Mouse (Mus musculus) hindbrain, embryonic 13.5 days (tissue): ENCODE data around the gene Gpr182. TPM values are rescaled to one million over a fixed set of nuclear protein-coding genes. Genes with fewer than 3 reads are reported as not detected.

Source experiments
- ATAC-seq: fragments of 200-750 bp; cut with Nextera tagmentation; 2 replicates; pipeline ENCODE4 v1.8.0; 2017; ENCODE audit warnings: moderate TSS enrichment; ENCODE audit not compliant: low FRiP score
- H3K27ac ChIP-seq: fragments of 300-500 bp; sonication (generic); 2 replicates; pipeline ENCODE4 v1.5.1; 2015; ENCODE audit warnings: inconsistent platforms, mild to moderate bottlenecking, moderate library complexity
- H3K27me3 ChIP-seq: fragments of 300-500 bp; sonication (generic); 2 replicates; pipeline ENCODE4 v1.6.1; 2015; ENCODE audit warnings: mild to moderate bottlenecking, inconsistent platforms
- H3K36me3 ChIP-seq: fragments of 300-500 bp; sonication (generic); 2 replicates; pipeline ENCODE4 v1.6.1; 2015; ENCODE audit warnings: mild to moderate bottlenecking, inconsistent platforms
- H3K4me1 ChIP-seq: fragments of 300-500 bp; sonication (generic); replicated peaks from 2 replicates; pipeline ENCODE4 v1.6.1; 2015; ENCODE audit warnings: inconsistent platforms
- H3K4me2 ChIP-seq: fragments of 300-500 bp; sonication (generic); 2 replicates; pipeline ENCODE4 v1.6.1; 2015; ENCODE audit warnings: inconsistent platforms, mild to moderate bottlenecking, moderate library complexity
- H3K4me3 ChIP-seq: fragments of 300-500 bp; sonication (generic); 2 replicates; pipeline ENCODE4 v1.5.1; 2015; ENCODE audit warnings: mild to moderate bottlenecking, inconsistent platforms
- H3K9ac ChIP-seq: fragments of 300-500 bp; sonication (generic); 2 replicates; pipeline ENCODE4 v1.6.1; 2015; ENCODE audit warnings: mild to moderate bottlenecking, inconsistent platforms
- H3K9me3 ChIP-seq: fragments of 300-500 bp; sonication (generic); 2 replicates; pipeline ENCODE4 v1.6.1; 2016; ENCODE audit warnings: inconsistent platforms
- WGBS: fragments of 180-500 bp; shearing (Covaris S2); methylation state at CpG from one replicate; pipeline ENCODE4 v1.1.7; 2015; 5-methylcytosine and 5-hydroxymethylcytosine counted together
- polyA plus RNA-seq: library from polyadenylated mRNA; unstranded; fragments of >200 nt; fragmentation: Nextera tagmentation; extraction: Ambion mirVana; gene quantifications from 2 replicates; pipeline ENCODE4 v1.2.1, GENCODE M21; 2015

The Gpr182 gene
- polyA plus RNA-seq, 1 experiment from 2014 or later: 0.81 TPM

DNA sequence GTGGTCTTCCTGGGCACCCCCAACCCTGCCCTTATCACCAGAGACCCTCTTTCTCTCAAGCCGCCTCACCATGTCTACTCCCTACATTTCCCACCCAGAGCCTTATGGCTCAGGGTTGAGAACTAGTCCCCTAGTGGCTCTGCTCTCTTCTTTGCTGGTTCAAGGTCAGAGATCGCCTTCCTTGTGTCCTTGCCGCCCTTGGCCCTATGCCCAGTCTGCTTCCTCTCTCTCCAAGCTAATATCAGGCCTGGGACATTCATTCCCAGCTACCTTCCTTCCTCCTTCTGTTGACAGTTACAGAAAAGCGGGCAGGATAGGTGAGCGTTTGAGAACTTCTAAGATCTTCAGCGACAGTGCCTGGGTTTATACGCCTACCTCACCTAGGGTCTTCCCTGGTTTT lies 43.8 kb downstream of the Gpr182 start:
- no peak for ATAC-seq
- Histone ChIP-seq H3K4me3 (no peak overlapping the region), H3K9me3 (no peaks in the 10 kb centered on the region), H3K36me3 (no peaks in the 10 kb centered on the region), H3K9ac (no peak overlapping the region), H3K27me3 (no peaks in the 10 kb centered on the region), H3K4me2 (no peak overlapping the region), H3K27ac (no peak overlapping the region), H3K4me1 (no peaks in the 10 kb centered on the region)
- 88% methylated on average over 7 of the region's 7 CpGs for WGBS

DNA sequence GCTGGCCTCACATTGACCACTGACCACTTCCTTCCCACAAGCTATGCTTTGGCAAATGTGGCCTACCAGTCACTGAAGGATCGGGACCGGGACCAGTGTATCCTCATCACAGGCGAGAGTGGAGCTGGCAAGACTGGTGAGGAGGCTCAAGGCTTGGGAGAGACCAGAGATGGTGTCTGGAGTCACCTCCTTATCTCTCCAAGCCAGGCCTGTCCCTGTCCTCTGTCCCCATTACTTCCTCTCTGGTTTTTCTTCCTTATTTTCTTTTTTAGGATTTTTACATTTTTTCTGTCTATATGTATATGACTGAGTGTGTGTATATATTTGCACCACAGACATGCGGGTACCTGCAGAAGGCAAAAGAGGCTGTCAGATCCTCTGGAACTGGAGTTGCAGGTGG lies 45.7 kb downstream of the Gpr182 start:
- 92% methylated on average over 4 of the region's 4 CpGs for WGBS
- H3K9ac ChIP-seq: no peak overlapping the region
- no peaks in the 10 kb centered on the region for H3K4me1 ChIP-seq
- H3K27me3 ChIP-seq: no peaks in the 10 kb centered on the region
- no peaks in the 10 kb centered on the region for H3K9me3 ChIP-seq
- H3K27ac ChIP-seq: no peak overlapping the region
- H3K36me3 ChIP-seq: no peaks in the 10 kb centered on the region
- no peak for ATAC-seq
- H3K4me2 ChIP-seq: no peak overlapping the region
- no peak overlapping the region for H3K4me3 ChIP-seq

DNA sequence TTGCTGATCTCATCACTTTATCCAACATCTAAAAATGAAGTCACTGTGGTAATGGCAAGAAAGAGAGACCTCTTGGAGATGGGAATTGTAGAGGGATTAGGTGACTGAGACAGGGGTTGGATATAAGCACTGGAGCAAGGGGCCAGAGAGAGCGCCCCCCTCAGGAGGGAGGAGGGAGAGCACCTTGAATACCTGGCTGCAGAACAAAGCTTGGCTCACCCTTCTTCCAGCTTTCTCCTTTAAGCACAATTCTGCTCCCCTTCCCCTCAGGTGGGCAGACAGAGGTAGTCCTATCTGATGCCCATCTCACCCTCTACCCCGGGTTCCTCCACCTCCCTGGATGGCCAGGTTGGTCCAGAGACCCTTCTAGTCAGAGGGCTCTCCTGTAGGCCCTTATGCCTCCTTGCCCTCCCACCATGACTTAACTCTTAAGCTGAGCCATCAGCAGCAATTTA lies 46.7 kb downstream of the Gpr182 start, which contains the start of gene Myo1a:
TSS of gene Myo1a (plus strand) at position 405 of the 455 bp plus-strand sequence.
- Histone ChIP-seq H3K9me3 (no peaks in the 10 kb centered on the region), H3K27me3 (no peaks in the 10 kb centered on the region), H3K27ac (no peak within 1 kb of the TSS), H3K36me3 (no peaks in the 10 kb centered on the region), H3K4me2 (no peak within 1 kb of the TSS), H3K9ac (no peak within 1 kb of the TSS), H3K4me1 (no peaks in the 10 kb centered on the region), H3K4me3 (no peak within 1 kb of the TSS)
- ATAC-seq: no peak
- WGBS: 72% methylated on average over 2 of the region's 2 CpGs

DNA sequence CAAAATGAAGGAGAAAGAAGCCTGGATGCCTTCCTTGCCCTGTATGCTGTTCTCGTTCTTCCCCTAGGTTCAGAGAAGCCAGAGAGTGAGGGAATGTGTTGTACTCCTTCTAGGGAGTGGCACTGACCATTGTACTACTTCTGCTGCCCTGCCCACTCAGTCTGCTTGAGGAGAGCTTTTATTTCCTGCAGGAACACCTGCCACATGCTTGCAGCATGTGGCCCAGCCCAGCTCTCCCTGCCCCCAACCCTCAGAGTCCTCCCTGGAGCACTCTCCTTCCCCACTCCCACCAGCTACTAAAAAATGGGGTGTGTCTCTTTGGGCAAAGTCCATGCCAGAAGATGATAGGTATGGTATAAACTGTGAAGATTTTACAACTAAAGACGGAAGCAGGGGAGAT lies 47.2 kb downstream of the Gpr182 start:
- Histone ChIP-seq H3K9ac (no peak overlapping the region), H3K27ac (no peak overlapping the region), H3K36me3 (peaks cover under 1% of the 10 kb centered on the region; the same call in 1 of the 2 replicates), H3K4me1 (no peaks in the 10 kb centered on the region), H3K4me2 (no peak overlapping the region), H3K9me3 (no peaks in the 10 kb centered on the region), H3K4me3 (no peak overlapping the region), H3K27me3 (no peaks in the 10 kb centered on the region)
- WGBS: 70% methylated on average over 2 of the region's 2 CpGs
- no peak for ATAC-seq

DNA sequence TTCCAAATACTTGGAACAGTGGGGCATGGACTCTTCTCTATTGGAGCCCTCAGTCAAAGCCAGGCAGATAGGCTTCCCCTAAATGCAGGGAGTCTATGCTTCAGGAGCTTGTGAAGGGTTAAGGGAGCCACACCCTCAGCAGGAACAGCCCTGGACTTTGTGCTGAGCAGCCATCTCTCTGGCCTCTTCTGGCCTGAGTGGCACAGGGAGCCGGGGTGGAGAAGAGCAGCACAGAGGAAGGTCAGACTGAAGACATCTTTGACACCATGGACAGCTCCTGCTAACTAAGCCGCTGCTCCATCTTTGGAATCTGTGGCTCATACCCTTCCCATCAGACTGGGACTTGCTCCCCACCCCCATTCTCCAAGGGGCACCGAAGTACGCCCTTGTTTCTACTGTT lies 48.2 kb downstream of the Gpr182 start:
- no peaks in the 10 kb centered on the region for H3K27me3 ChIP-seq
- H3K4me3 ChIP-seq: no peak overlapping the region
- no peak overlapping the region for H3K4me2 ChIP-seq
- H3K9me3 ChIP-seq: no peaks in the 10 kb centered on the region
- 53% methylated on average over 4 of the region's 4 CpGs for WGBS
- no peak overlapping the region for H3K9ac ChIP-seq
- peaks cover 9% of the 10 kb centered on the region; the same call in 1 of the 2 replicates for H3K36me3 ChIP-seq
- no peak overlapping the region for H3K27ac ChIP-seq
- H3K4me1 ChIP-seq: no peaks in the 10 kb centered on the region
- no peak for ATAC-seq

DNA sequence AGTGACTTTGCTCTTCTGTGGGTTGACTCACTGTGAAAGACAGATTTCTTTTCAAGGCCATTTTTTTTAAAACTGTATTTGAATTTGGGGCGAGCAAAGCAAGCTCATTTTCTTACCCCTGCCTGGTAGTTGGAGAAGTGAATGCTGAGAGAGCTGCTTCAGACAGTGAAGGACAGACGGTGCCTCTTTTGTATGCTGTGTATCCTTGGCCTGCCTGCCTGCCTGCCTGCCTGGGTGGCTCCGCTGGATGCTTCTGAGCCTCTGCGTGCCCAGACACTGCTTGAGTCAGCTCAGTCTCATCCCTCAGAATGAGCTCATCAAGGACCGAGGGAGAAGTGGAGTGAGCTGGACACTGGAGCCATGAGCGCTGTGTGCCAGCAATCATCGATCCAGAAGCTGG lies 52.6 kb downstream of the Gpr182 start:
- Histone ChIP-seq H3K9me3 (no peaks in the 10 kb centered on the region), H3K27ac (no peak overlapping the region), H3K4me3 (no peak overlapping the region), H3K9ac (no peak overlapping the region), H3K4me2 (no peak overlapping the region), H3K27me3 (no peaks in the 10 kb centered on the region), H3K36me3 (peaks cover 28% of the 10 kb centered on the region), H3K4me1 (no peaks in the 10 kb centered on the region)
- 93% methylated on average over 7 of the region's 7 CpGs for WGBS
- ATAC-seq: no peak

Other genes starting within 250 kb of the Gpr182 start
- gene Ndufa4l2, start 236.8 kb downstream of the Gpr182 start, polyA plus RNA-seq: 13.4 and 15.5 TPM in 2 replicates
- 52.7 and 57.5 TPM in 2 replicates for gene Shmt2, start 229.3 kb downstream of the Gpr182 start, polyA plus RNA-seq
- 139 and 176 TPM in 2 replicates for gene Nxph4, start 217.2 kb downstream of the Gpr182 start, polyA plus RNA-seq
- gene Lrp1, start 130.6 kb downstream of the Gpr182 start, polyA plus RNA-seq: 101 and 108 TPM in 2 replicates
- 4.9 and 5.0 TPM in 2 replicates for gene Stat6, start 108.7 kb downstream of the Gpr182 start, polyA plus RNA-seq
- gene Nemp1, start 84.8 kb downstream of the Gpr182 start, polyA plus RNA-seq: 3.9 and 4.0 TPM in 2 replicates
- 2.3 and 3.3 TPM in 2 replicates for gene Nab2, start 83.2 kb downstream of the Gpr182 start, polyA plus RNA-seq
- 0.43 and 0.74 TPM in 2 replicates for gene Myo1a, start 46.6 kb downstream of the Gpr182 start, polyA plus RNA-seq
- gene Tac2, start 27.3 kb downstream of the Gpr182 start, polyA plus RNA-seq: not detected in 2 replicates
- gene Zbtb39, start 12.2 kb downstream of the Gpr182 start, polyA plus RNA-seq: 3.7 and 3.8 TPM in 2 replicates
- gene Rdh1, start 8.0 kb upstream of the Gpr182 start, polyA plus RNA-seq: not detected in 2 replicates
- gene Rdh16f1, start 8.1 kb upstream of the Gpr182 start, polyA plus RNA-seq: not detected in 2 replicates
- gene Rdh9, start 24.7 kb upstream of the Gpr182 start, polyA plus RNA-seq: 0.13 and 0.16 TPM in 2 replicates
- not detected in 2 replicates for gene Rdh16, start 49.4 kb upstream of the Gpr182 start, polyA plus RNA-seq
- gene Rdh19, start 98.2 kb upstream of the Gpr182 start, polyA plus RNA-seq: not detected in 2 replicates
- not detected in 2 replicates for gene Rdh16f2, start 114.7 kb upstream of the Gpr182 start, polyA plus RNA-seq
- gene Rdh7, start 137.1 kb upstream of the Gpr182 start, polyA plus RNA-seq: not detected in 2 replicates
- gene Sdr9c7, start 146.8 kb upstream of the Gpr182 start, polyA plus RNA-seq: not detected in 2 replicates